Mouse (Mus musculus) MEL (cell line): ENCODE data around the gene Gramd1a. TPM values are rescaled to one million over a fixed set of nuclear protein-coding genes. Genes with fewer than 3 reads are reported as not detected.

Experiments used
- DNase-seq: peaks from one replicate; pipeline ENCODE4 v3.0.0; 2011; ENCODE audit warnings: low read depth, low spot score
- H3K27ac ChIP-seq: 2 replicates; pipeline ENCODE4 v1.5.1; 2012; ENCODE audit warnings: low read depth, mild to moderate bottlenecking, control low read depth, low read length, moderate library complexity; ENCODE audit not compliant: control insufficient read depth
- H3K27me3 ChIP-seq, 2 experiments: fragments of 150-350 bp in 1 of 2; sonication (generic) in 1 of 2; 2 replicates each; pipeline ENCODE4 v1.6.1; 2012; ENCODE audit warnings: low read length in 2 of 2, mild to moderate bottlenecking in 2 of 2, improper control_type of control experiment in 1 of 2, moderate library complexity in 1 of 2; ENCODE audit not compliant: insufficient read depth in 2 of 2, control insufficient read depth in 1 of 2
- H3K36me3 ChIP-seq, 2 experiments: 2 replicates each; pipeline ENCODE4 v1.6.1; 2012 to 2014; ENCODE audit warnings: low read length in 2 of 2, improper control_type of control experiment in 1 of 2, inconsistent platforms in 1 of 2, mild to moderate bottlenecking in 1 of 2; ENCODE audit not compliant: insufficient read depth in 2 of 2, control insufficient read depth in 1 of 2
- H3K4me1 ChIP-seq, 2 experiments: fragments of 150-350 bp in 1 of 2; sonication (generic) in 1 of 2; 2 replicates each; pipeline ENCODE4 v1.6.1; 2012; ENCODE audit warnings: low read length in 2 of 2, improper control_type of control experiment in 1 of 2, mild to moderate bottlenecking in 1 of 2; ENCODE audit not compliant: insufficient read depth in 2 of 2, control insufficient read depth in 1 of 2
- H3K4me3 ChIP-seq, 2 experiments: fragments of 150-350 bp in 1 of 2; sonication (generic) in 1 of 2; 2 replicates each; pipeline ENCODE4 v1.5.1; 2012; ENCODE audit warnings: low read depth in 2 of 2, low read length in 2 of 2, mild to moderate bottlenecking in 2 of 2, moderate library complexity in 2 of 2, control low read depth in 1 of 2, improper control_type of control experiment in 1 of 2; ENCODE audit not compliant: control insufficient read depth in 1 of 2, insufficient read depth in 1 of 2
- H3K79me2 ChIP-seq: 2 replicates; pipeline ENCODE4 v1.6.1; 2012; ENCODE audit warnings: mild to moderate bottlenecking, low read length, moderate library complexity; ENCODE audit not compliant: control insufficient read depth, poor library complexity, insufficient read depth
- H3K9ac ChIP-seq: 2 replicates; pipeline ENCODE4 v1.6.1; 2012; ENCODE audit warnings: low read depth, mild to moderate bottlenecking, control low read depth, low read length, moderate library complexity; ENCODE audit not compliant: control insufficient read depth, poor library complexity, severe bottlenecking
- H3K9me3 ChIP-seq: fragments of 150-350 bp; sonication (generic); replicated peaks from 2 replicates; pipeline ENCODE4 v1.6.1; 2012; ENCODE audit warnings: mild to moderate bottlenecking, low read length, improper control_type of control experiment, moderate library complexity; ENCODE audit not compliant: insufficient read depth
- CHD2 ChIP-seq: IDR thresholded peaks from 2 replicates; pipeline ENCODE4 v1.6.1; 2011; ENCODE audit warnings: low read length, improper control_type of control experiment
- EP300 ChIP-seq, 2 experiments: IDR thresholded peaks; 2 replicates each; pipeline ENCODE4 v1.6.1; 2011; ENCODE audit warnings: improper control_type of control experiment in 2 of 2, low read length in 2 of 2, low read depth in 1 of 2, mild to moderate bottlenecking in 1 of 2
- GATA1 ChIP-seq: IDR thresholded peaks from 2 replicates; pipeline ENCODE4 v1.6.1; 2011; ENCODE audit warnings: low read depth, low read length, improper control_type of control experiment
- HCFC1 ChIP-seq: IDR thresholded peaks from 2 replicates; pipeline ENCODE4 v1.6.1; 2012; ENCODE audit warnings: low read depth, mild to moderate bottlenecking, inconsistent platforms, low read length, improper control_type of control experiment, moderate library complexity
- JUND ChIP-seq: IDR thresholded peaks from 2 replicates; pipeline ENCODE4 v1.6.1; 2011; ENCODE audit warnings: low read depth, mild to moderate bottlenecking, improper control_type of control experiment, low read length
- KAT2A ChIP-seq: conservative IDR thresholded peaks from 2 replicates; pipeline ENCODE4 v1.6.1; 2012; ENCODE audit warnings: low read depth, low read length, improper control_type of control experiment, inconsistent platforms
- MAX ChIP-seq: IDR thresholded peaks from 2 replicates; pipeline ENCODE4 v1.6.1; 2011; ENCODE audit warnings: low read length, improper control_type of control experiment
- MXI1 ChIP-seq: IDR thresholded peaks from 2 replicates; pipeline ENCODE4 v1.6.1; 2011; ENCODE audit warnings: mild to moderate bottlenecking, low read depth, low read length, improper control_type of control experiment
- MYC ChIP-seq: IDR thresholded peaks from 2 replicates; pipeline ENCODE4 v1.6.1; 2011; ENCODE audit warnings: low read depth, mild to moderate bottlenecking, low read length, improper control_type of control experiment, moderate library complexity
- NELFE ChIP-seq: IDR thresholded peaks from 2 replicates; pipeline ENCODE4 v1.6.1; 2011; ENCODE audit warnings: low read depth, low read length, improper control_type of control experiment
- NRF1 ChIP-seq: IDR thresholded peaks from 2 replicates; pipeline ENCODE4 v1.6.1; 2014; ENCODE audit warnings: low read depth, mild to moderate bottlenecking, inconsistent platforms, low read length, improper control_type of control experiment, moderate library complexity; ENCODE audit not compliant: poor library complexity, insufficient read depth, severe bottlenecking
- SMC3 ChIP-seq: IDR thresholded peaks from 2 replicates; pipeline ENCODE4 v1.6.1; 2011; ENCODE audit warnings: low read depth, low read length, improper control_type of control experiment
- TBP ChIP-seq: IDR thresholded peaks from 2 replicates; pipeline ENCODE4 v1.8.0; 2011; ENCODE audit warnings: low read depth, low read length, improper control_type of control experiment
- USF1 ChIP-seq: IDR thresholded peaks from 2 replicates; pipeline ENCODE4 v1.6.1; 2014; ENCODE audit warnings: low read depth, mild to moderate bottlenecking, inconsistent platforms, low read length, improper control_type of control experiment, moderate library complexity
- USF2 ChIP-seq, 2 experiments: IDR thresholded peaks; 2 replicates each; pipeline ENCODE4 v1.6.1; 2011 to 2012; ENCODE audit warnings: improper control_type of control experiment in 2 of 2, low read length in 2 of 2, borderline replicate concordance in 1 of 2, inconsistent platforms in 1 of 2, low read depth in 1 of 2, mild to moderate bottlenecking in 1 of 2; ENCODE audit not compliant: insufficient read depth in 1 of 2
- ZC3H11A ChIP-seq: IDR thresholded peaks from 2 replicates; pipeline ENCODE4 v1.6.1; 2012; ENCODE audit warnings: low read depth, mild to moderate bottlenecking, inconsistent platforms, low read length, improper control_type of control experiment
- ZKSCAN1 ChIP-seq: IDR thresholded peaks from 2 replicates; pipeline ENCODE4 v1.6.1; 2012; ENCODE audit warnings: low read depth, mild to moderate bottlenecking, inconsistent platforms, low read length, improper control_type of control experiment, moderate library complexity
- ZNF384 ChIP-seq: IDR thresholded peaks from 2 replicates; pipeline ENCODE4 v1.6.1; 2012; ENCODE audit warnings: low read depth, mild to moderate bottlenecking, inconsistent platforms, low read length, improper control_type of control experiment
- polyA plus RNA-seq, 2 experiments: library from polyadenylated mRNA; stranded (reverse) in 1 of 2; unstranded in 1 of 2; fragments of >175 nt in 1 of 2; fragments of >200 nt in 1 of 2; gene quantifications; 2 replicates each; pipeline versions ENCODE4 v1.2.1 to v1.2.4; 2012; ENCODE audit warnings: low replicate concordance in 2 of 2, low read depth in 1 of 2; ENCODE audit not compliant: insufficient read length in 2 of 2, insufficient read depth in 1 of 2, missing spikeins in 1 of 2
- total RNA-seq: library from RNA; depleted of rRNA; stranded (reverse); fragments of 300-350 nt; gene quantifications from 2 replicates; pipeline ENCODE4 v1.2.3, GENCODE M21; 2012

Gene Gramd1a
- total and polyA plus RNA-seq, 3 experiments, result 21.8 to 65.7 TPM; not detected in 1

DNA sequence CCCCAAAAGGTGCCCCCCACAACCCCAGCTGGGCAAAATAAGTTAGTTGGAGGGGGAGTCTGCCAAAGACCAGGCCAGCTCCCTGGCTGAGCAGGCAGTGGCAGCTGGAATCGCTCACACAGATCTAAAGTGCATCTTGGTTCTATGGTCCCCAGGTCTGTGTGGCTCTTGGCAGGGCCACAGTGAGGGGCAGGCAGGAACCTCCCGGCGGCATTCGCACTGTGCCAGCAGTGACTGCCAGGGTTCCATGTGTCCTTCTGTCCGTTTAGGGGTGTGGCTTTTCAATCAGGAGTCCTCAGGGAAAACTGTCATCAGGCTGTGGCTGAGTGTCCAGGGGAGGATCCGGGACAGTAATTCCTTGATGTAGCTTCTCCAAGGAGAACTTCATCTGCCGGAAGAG is 25.5 kb downstream of the Gramd1a start:
- no peak for DNase-seq
- Histone ChIP-seq H3K4me1 (no peaks in the 10 kb centered on the region), H3K9me3 (no peaks in the 10 kb centered on the region)
- TF ChIP-seq ZKSCAN1 (no peak), CHD2 (no peak), MAX (no peak), JUND (no peak), NRF1 (no peak), USF1 (no peak), MXI1 (no peak), USF2 (IDR thresholded peaks at IDR 0.05; ENCODE audit: borderline replicate concordance in 1 of 2, insufficient read depth in 1 of 2, low read depth in 1 of 2, low read length in 2 of 2) (no peak), KAT2A (no peak), GATA1 (no peak), HCFC1 (no peak), NELFE (no peak), TBP (no peak)
- TF ChIP-seq, all 39 proteins: peak for 0
- H3K4me3 ChIP-seq, result no peak overlapping the region
- no peaks in the 10 kb centered on the region for H3K27me3 ChIP-seq
- H3K27ac ChIP-seq, result no peak overlapping the region
- no peak overlapping the region for H3K9ac ChIP-seq
- no peaks in the 10 kb centered on the region for H3K79me2 ChIP-seq
- no peaks in the 10 kb centered on the region; a peak in 1 of 4 replicates for H3K36me3 ChIP-seq

DNA sequence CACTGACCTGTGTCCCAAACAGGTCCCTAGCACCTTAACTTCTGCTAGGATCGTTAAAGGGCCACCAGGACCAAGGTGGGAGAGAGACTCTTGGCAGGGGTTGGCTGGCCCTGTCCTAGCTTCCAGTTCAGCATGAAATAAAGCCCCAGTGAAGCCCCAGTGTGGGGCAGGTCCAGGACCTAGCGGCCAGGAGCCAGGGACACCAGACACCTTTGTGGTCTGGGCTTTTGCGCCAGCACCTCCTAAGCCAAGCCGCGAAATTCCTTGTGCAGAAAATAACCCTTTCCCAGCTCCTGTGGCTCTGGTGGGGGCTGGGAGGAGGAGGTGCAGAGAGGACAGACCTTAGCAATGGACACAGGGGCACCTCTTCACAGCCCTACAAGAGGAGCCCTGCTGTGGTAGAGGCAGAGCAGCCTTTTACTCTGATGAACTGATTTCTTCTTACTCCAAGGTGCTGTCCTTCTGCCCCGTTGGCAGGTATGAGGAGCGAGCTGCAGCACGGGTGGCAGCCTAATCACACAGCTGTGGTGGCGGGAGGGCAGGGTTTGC is 27.5 kb downstream of the Gramd1a start:
- no peak for TF ChIP-seq SMC3
- no peak for TF ChIP-seq ZNF384
- TF ChIP-seq EP300 (IDR thresholded peaks at IDR 0.05; ENCODE audit: low read depth in 1 of 2, low read length in 2 of 2), result no peak
- TF ChIP-seq MYC, result no peak
- no peak for TF ChIP-seq ZC3H11A
- Histone ChIP-seq H3K9me3 (no peaks in the 10 kb centered on the region), H3K9ac (no peak overlapping the region), H3K4me3 (no peak overlapping the region), H3K79me2 (no peaks in the 10 kb centered on the region), H3K4me1 (no peaks in the 10 kb centered on the region), H3K27me3 (no peaks in the 10 kb centered on the region), H3K36me3 (no peaks in the 10 kb centered on the region; a peak in 1 of 4 replicates), H3K27ac (no peak overlapping the region)
- no peak for DNase-seq
